Mouse (Mus musculus) limb, embryonic 13.5 days (tissue): Measurements from ENCODE around the gene Sox5. TPM values are rescaled to one million over a fixed set of nuclear protein-coding genes. Genes with fewer than 3 reads are reported as not detected.

Source experiments
- ATAC-seq: fragments of 200-750 bp; cut with Nextera tagmentation; 2 replicates; pipeline ENCODE4 v1.8.0; 2017; ENCODE audit warnings: low read depth, moderate number of reproducible peaks, moderate TSS enrichment; ENCODE audit not compliant: low FRiP score
- H3K27ac ChIP-seq: fragments of 300-500 bp; sonication (generic); 2 replicates; pipeline ENCODE4 v1.5.1; 2015; ENCODE audit warnings: inconsistent platforms, mild to moderate bottlenecking, moderate library complexity
- H3K27me3 ChIP-seq: fragments of 300-500 bp; sonication (generic); 2 replicates; pipeline ENCODE4 v1.6.1; 2015; ENCODE audit warnings: mild to moderate bottlenecking, inconsistent platforms
- H3K36me3 ChIP-seq: fragments of 300-500 bp; sonication (generic); 2 replicates; pipeline ENCODE4 v1.6.1; 2015; ENCODE audit warnings: inconsistent platforms, mild to moderate bottlenecking, moderate library complexity
- H3K4me1 ChIP-seq: fragments of 300-500 bp; sonication (generic); 2 replicates; pipeline ENCODE4 v1.6.1; 2015; ENCODE audit warnings: inconsistent platforms
- H3K4me2 ChIP-seq: fragments of 300-500 bp; sonication (generic); replicated peaks from 2 replicates; pipeline ENCODE4 v1.6.1; 2015; ENCODE audit warnings: inconsistent platforms, mild to moderate bottlenecking, moderate library complexity
- H3K4me3 ChIP-seq: fragments of 300-500 bp; sonication (generic); 2 replicates; pipeline ENCODE4 v1.5.1; 2015; ENCODE audit warnings: moderate library complexity, mild to moderate bottlenecking, inconsistent platforms
- H3K9ac ChIP-seq: fragments of 300-500 bp; sonication (generic); 2 replicates; pipeline ENCODE4 v1.6.1; 2015; ENCODE audit warnings: mild to moderate bottlenecking, inconsistent platforms
- H3K9me3 ChIP-seq: fragments of 300-500 bp; sonication (generic); 2 replicates; pipeline ENCODE4 v1.6.1; 2016; ENCODE audit warnings: inconsistent platforms
- WGBS: fragments of 180-500 bp; shearing (Covaris S2); methylation state at CpG from one replicate; pipeline ENCODE4 v1.1.7; 2015; 5-methylcytosine and 5-hydroxymethylcytosine counted together
- polyA plus RNA-seq: library from polyadenylated mRNA; unstranded; fragments of >200 nt; fragmentation: Nextera tagmentation; extraction: Ambion mirVana; gene quantifications from 2 replicates; pipeline ENCODE4 v1.2.1, GENCODE M21; 2015

Sox5 gene
- polyA plus RNA-seq, 1 experiment from 2014 or later = 89.0 TPM

- no peak overlapping the region for H3K4me3 ChIP-seq
Observed at GRCm38 (mm10) chr6:144761902-144762301, 19.9 kb downstream of the Sox5 start.

DNA sequence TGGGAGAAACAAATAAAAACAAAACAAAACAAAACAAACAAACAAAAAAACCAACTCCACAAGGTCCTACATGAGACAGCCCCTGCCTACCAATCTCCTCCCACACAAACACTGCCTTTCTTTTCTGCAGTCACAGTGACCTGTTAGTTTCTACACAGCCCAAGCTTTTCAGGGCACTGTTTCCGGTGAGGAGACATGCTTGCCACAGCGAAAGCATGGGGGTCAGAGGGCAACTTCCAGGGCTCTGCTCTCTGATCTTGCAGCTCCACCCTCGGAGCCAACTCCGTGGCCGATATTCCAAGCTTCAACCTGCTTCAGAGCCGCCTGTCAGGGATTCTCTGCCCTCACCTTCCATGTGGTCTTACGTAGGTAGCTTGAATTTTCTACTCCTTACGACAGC lies 22.6 kb downstream of the Sox5 start:
- H3K27ac ChIP-seq = no peak overlapping the region
- 38% methylated on average over 8 of the region's 8 CpGs for WGBS

More at GRCm38 (mm10) chr6:144761902-144762301, 19.9 kb downstream of the Sox5 start:
- WGBS = 54% methylated on average over 12 of the region's 12 CpGs
- H3K4me2 ChIP-seq = no peak overlapping the region
- no peaks in the 10 kb centered on the region for H3K36me3 ChIP-seq
- H3K9me3 ChIP-seq = no peaks in the 10 kb centered on the region
- ATAC-seq = no peak
- peaks cover 3% of the 10 kb centered on the region for H3K4me1 ChIP-seq
- no peak overlapping the region for H3K9ac ChIP-seq
- 0 out of 2 replicates have a peak, but pooled peaks cover 3% of the 10 kb centered on the region for H3K27me3 ChIP-seq
- no peak overlapping the region for H3K27ac ChIP-seq

DNA sequence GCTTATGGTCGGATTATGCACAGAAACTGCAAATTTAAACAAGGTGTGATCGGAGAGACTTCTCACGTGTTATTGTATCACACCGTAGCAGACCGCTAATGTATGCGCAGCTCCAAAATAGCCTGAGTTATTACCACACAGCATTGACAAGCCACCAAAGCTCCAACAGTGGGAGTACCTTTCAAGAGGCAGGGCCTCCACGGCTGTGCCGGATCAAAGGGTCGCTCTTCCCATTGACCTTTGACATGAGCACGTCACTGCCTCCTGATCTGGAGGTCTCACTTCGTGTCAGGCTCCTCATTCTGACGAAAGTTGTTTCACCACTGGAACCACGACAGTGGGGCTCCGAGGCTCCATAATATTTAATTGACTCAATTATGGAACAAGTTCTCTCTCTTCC lies 24.4 kb downstream of the Sox5 start:
- H3K27me3 ChIP-seq = no peaks in the 10 kb centered on the region
- no peak for ATAC-seq
- H3K4me1 ChIP-seq = peaks cover 27% of the 10 kb centered on the region
- H3K27ac ChIP-seq = no peak overlapping the region
- H3K4me2 ChIP-seq = no peak overlapping the region
- H3K9ac ChIP-seq = no peak overlapping the region
- H3K4me3 ChIP-seq = no peak overlapping the region
- WGBS = 21% methylated on average over 14 of the region's 14 CpGs
- H3K36me3 ChIP-seq = no peaks in the 10 kb centered on the region
- H3K9me3 ChIP-seq = no peaks in the 10 kb centered on the region

More for the DNA sequence above, 22.6 kb downstream of the Sox5 start:
- no peak overlapping the region for H3K4me3 ChIP-seq
- H3K9ac ChIP-seq = no peak overlapping the region
- H3K36me3 ChIP-seq = no peaks in the 10 kb centered on the region
- ATAC-seq = no peak
- peaks cover 20% of the 10 kb centered on the region for H3K4me1 ChIP-seq
- no peaks in the 10 kb centered on the region for H3K27me3 ChIP-seq
- no peak overlapping the region for H3K4me2 ChIP-seq
- no peaks in the 10 kb centered on the region for H3K9me3 ChIP-seq

DNA sequence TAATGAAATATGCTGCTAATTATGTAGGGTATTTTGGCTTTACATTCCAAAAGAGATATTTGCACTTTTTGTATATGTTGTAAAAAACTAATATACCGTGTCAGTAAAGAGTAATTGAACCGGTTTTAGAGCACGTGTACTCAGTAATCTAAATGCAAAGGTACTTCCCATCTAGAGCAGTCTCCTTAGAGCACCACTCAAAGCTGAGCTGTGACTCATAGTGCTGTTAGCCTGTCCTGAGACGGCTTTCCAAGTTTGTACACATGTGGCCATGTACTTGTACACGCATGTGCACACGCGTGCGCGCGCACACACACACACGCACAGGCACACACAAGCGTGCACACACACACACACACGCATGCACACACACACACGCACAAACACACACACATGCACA lies 25.3 kb downstream of the Sox5 start:
- Histone ChIP-seq H3K27ac (no peak overlapping the region), H3K36me3 (no peaks in the 10 kb centered on the region), H3K4me1 (peaks cover 27% of the 10 kb centered on the region), H3K27me3 (no peaks in the 10 kb centered on the region), H3K9me3 (no peaks in the 10 kb centered on the region), H3K4me2 (no peak overlapping the region), H3K4me3 (no peak overlapping the region), H3K9ac (no peak overlapping the region)
- WGBS = 80% methylated on average over 14 of the region's 14 CpGs
- no peak for ATAC-seq

DNA sequence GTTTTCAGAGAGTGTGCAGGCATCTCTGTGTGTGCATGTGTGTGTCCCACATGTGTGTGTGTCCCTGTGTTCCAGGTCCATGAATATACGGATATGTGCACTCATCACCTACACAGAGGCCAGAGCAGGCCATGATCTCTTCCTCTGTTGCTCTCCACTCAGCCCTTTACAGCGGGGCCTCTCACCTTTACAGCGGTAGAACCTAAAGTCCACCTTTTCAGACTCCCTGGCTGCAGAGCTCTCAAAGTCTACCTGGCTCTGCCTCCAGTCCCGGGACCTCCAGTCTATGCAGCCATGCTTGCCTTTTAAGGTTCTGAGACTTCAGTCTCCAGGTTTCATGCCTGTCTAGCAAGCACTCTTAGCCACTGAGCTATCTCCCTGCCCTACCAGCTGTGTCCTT lies 26.5 kb downstream of the Sox5 start:
- no peak for ATAC-seq
- no peaks in the 10 kb centered on the region for H3K9me3 ChIP-seq
- H3K4me3 ChIP-seq = no peak overlapping the region
- no peak overlapping the region; the same call in 1 of the 2 replicates for H3K27ac ChIP-seq
- 78% methylated on average over 4 of the region's 4 CpGs for WGBS
- H3K4me1 ChIP-seq = peaks cover 30% of the 10 kb centered on the region
- H3K9ac ChIP-seq = no peak overlapping the region
- no peaks in the 10 kb centered on the region for H3K27me3 ChIP-seq
- no peaks in the 10 kb centered on the region for H3K36me3 ChIP-seq
- no peak overlapping the region for H3K4me2 ChIP-seq

DNA sequence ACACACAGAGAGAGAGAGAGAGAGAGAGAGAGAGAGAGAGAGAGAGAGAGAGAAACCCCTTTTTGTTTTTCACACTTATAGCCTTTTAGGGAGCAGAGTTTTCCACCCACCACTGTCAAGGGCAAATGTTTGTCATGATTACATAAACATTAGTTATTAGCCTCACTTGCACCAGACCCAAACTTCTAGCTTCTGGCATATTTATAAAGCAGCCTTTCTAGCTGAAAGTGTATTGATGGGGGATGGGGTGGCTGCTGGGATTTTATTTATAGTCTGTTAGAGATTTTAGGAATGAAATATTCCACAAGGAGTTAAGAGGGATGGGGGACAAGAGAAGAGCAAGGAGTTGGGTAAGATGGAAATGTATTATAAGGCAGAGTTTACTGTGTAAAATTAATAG lies 27.4 kb downstream of the Sox5 start:
- no peak overlapping the region for H3K4me2 ChIP-seq
- H3K27me3 ChIP-seq = no peaks in the 10 kb centered on the region
- H3K27ac ChIP-seq = no peak overlapping the region
- H3K9ac ChIP-seq = no peak overlapping the region
- no peak overlapping the region for H3K4me3 ChIP-seq
- H3K36me3 ChIP-seq = no peaks in the 10 kb centered on the region
- no peak for ATAC-seq
- H3K9me3 ChIP-seq = no peaks in the 10 kb centered on the region
- H3K4me1 ChIP-seq = peaks cover 32% of the 10 kb centered on the region

DNA sequence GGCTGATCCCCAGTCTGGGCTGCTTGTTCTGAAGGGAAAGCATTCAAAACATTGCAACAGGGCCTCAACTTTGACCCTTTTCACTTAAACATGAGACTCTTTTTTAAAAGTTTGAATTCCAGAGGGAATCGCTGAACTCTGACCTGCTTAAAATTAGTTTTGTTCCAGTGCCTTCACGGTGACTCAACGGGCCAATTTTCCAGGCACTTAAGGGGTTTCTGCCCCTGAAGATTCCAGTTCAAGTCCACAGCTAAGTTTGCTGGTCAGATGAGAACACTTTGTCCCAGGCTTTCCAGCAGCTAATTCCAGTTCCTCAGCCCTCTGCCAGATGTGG lies 27.8 kb downstream of the Sox5 start:
- Histone ChIP-seq H3K4me2 (no peak overlapping the region), H3K9me3 (no peaks in the 10 kb centered on the region), H3K27ac (no peak overlapping the region), H3K4me1 (peaks cover 32% of the 10 kb centered on the region), H3K4me3 (no peak overlapping the region), H3K27me3 (no peaks in the 10 kb centered on the region), H3K9ac (no peak overlapping the region), H3K36me3 (no peaks in the 10 kb centered on the region)
- ATAC-seq = no peak
- WGBS = 32% methylated on average over 3 of the region's 3 CpGs

DNA sequence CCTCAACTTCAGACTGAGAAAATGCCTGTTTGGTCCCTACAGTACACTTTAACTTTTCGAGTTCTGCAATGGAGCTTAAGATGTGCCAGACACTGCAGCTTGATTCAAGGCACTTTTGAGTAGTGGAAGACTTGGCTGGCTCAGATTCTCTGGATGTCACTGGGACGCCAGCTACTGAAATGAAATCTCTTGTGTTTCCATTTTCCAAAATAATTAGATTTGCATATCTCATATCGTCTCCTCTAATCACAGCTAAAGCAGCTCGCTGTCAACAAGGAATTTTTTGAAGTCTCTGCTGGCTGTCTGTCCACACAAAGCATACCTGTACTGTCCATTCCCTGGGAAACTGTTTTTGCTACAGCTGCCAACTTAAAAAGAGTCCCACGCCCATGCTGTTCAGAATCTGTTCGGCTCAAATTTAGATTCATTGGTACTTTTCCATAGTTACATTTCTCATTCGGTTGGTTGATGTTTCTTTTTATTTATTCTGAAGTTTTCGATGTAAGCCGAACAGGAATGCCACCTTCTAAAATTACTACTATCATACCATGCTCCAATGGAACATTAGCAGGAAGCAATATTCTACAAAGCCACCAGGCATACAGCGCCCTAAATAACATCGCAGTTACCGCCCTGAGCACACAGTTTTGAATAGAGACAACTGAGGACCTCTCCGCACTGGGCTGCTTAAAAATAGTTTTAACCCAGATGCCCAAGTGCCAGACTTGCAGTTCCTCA lies 28.4 kb downstream of the Sox5 start:
- Histone ChIP-seq H3K4me2 (no peak overlapping the region), H3K4me1 (peaks cover 32% of the 10 kb centered on the region), H3K27me3 (no peaks in the 10 kb centered on the region), H3K4me3 (no peak overlapping the region), H3K9ac (no peak overlapping the region), H3K36me3 (no peaks in the 10 kb centered on the region), H3K9me3 (no peaks in the 10 kb centered on the region), H3K27ac (no peak overlapping the region)
- no peak for ATAC-seq
- WGBS = 76% methylated on average over 13 of the region's 13 CpGs

- no peak for ATAC-seq
- Histone ChIP-seq H3K4me1 (peaks cover 28% of the 10 kb centered on the region), H3K4me2 (no peak overlapping the region), H3K27ac (no peak overlapping the region), H3K27me3 (no peaks in the 10 kb centered on the region), H3K4me3 (no peak overlapping the region), H3K9me3 (no peaks in the 10 kb centered on the region), H3K36me3 (no peaks in the 10 kb centered on the region), H3K9ac (no peak overlapping the region)
- 80% methylated on average over 4 of the region's 4 CpGs for WGBS
Observed at GRCm38 (mm10) chr6:144751581-144751980, 30.2 kb downstream of the Sox5 start.

DNA sequence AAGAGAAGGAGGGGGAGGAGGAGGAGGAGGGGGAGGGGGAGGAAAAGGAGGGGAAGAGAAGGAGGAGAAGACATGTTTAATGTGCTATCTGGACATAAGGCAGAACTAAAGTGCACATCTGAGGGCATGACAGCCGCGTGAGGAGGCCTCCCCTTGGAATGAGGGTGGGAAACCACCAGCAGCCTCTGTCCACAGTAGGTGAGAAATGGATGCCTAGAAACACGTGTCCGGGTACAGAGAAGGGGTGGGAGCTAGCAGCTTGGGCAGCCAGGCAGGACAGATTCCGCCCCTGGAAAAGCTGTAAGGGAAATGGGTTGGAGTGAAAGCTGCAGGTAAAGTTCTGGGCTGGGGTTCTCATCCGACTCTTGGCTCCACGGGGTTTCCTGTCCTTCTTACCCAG lies 31.6 kb downstream of the Sox5 start:
- Histone ChIP-seq H3K9ac (no peak overlapping the region), H3K4me2 (0 out of 2 replicates have a peak overlapping the region, but pooled peaks have one; percentile 7), H3K4me1 (peaks cover 21% of the 10 kb centered on the region), H3K9me3 (no peaks in the 10 kb centered on the region), H3K4me3 (no peak overlapping the region), H3K36me3 (no peaks in the 10 kb centered on the region), H3K27me3 (no peaks in the 10 kb centered on the region), H3K27ac (no peak overlapping the region)
- ATAC-seq = no peak
- 50% methylated on average over 7 of the region's 7 CpGs for WGBS

DNA sequence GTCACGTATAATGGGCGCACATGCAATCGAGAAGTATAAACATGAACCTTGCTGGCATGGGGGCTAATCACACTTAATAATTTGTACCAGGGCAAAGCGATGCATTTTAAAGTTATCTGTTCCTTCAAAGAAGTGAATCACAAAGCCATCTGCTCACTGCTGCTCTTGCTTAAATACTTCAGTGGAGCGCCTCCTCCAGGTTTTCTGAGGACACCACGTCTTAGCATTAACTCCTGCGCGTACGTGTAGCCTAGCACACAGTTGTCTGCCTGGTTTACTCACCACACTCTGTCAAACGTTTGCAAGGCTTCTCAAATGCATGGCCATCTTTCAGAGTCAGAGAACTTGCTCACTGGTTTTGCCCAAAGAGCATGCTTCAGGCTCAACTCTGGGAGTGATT lies 35.3 kb downstream of the Sox5 start:
- Histone ChIP-seq H3K4me2 (no peak overlapping the region), H3K4me3 (no peak overlapping the region)
- 89% methylated on average over 10 of the region's 10 CpGs for WGBS

DNA sequence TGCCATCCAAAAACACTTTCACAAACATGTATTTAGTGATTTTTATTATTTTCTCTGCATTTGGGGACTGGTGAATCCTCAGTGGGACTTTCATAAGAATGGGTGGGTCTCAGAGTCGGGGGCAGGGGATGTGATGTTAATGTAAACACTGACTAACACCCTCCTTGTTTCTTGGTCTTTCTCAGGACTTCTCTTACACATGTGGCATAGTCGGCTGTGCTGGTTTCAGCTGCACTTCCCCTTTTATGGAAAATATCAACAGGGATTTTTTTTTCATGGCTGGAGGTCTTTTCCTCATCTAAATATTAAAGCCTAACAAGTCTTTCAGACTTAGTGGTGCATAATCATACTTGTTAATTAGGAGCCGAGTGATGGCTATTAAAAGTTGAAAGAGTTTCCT lies 39.2 kb downstream of the Sox5 start:
- WGBS = 27% methylated on average over 3 of the region's 3 CpGs
- Histone ChIP-seq H3K36me3 (no peaks in the 10 kb centered on the region), H3K27ac (no peak overlapping the region), H3K4me2 (no peak overlapping the region), H3K4me1 (peaks cover 10% of the 10 kb centered on the region), H3K9ac (no peak overlapping the region), H3K27me3 (no peaks in the 10 kb centered on the region), H3K4me3 (no peak overlapping the region), H3K9me3 (no peaks in the 10 kb centered on the region)
- ATAC-seq = no peak

More for the DNA sequence above, 35.3 kb downstream of the Sox5 start:
- no peak overlapping the region for H3K27ac ChIP-seq
- no peaks in the 10 kb centered on the region for H3K9me3 ChIP-seq
- no peak for ATAC-seq
- H3K9ac ChIP-seq = no peak overlapping the region
- H3K4me1 ChIP-seq = peaks cover 15% of the 10 kb centered on the region
- H3K36me3 ChIP-seq = no peaks in the 10 kb centered on the region
- H3K27me3 ChIP-seq = no peaks in the 10 kb centered on the region

GRCm38 (mm10) chr6:144741080-144741655 lies 40.6 kb downstream of the Sox5 start:
- Histone ChIP-seq H3K4me1 (peaks cover 10% of the 10 kb centered on the region), H3K4me3 (no peak overlapping the region), H3K36me3 (no peaks in the 10 kb centered on the region), H3K9ac (no peak overlapping the region), H3K27ac (no peak overlapping the region), H3K27me3 (no peaks in the 10 kb centered on the region), H3K4me2 (no peak overlapping the region), H3K9me3 (no peaks in the 10 kb centered on the region)
- no peak for ATAC-seq
- 50% methylated on average over 3 of the region's 3 CpGs for WGBS
